Mouse (Mus musculus): Measurements from ENCODE around the gene 1700025G04Rik.
A peak's percentile ranks its signal among the peaks of the same experiment; 100 is the strongest.

Gene 1700025G04Rik

GRCm38 (mm10) chr1:152084638-152085345, 5.1 kb downstream of the 1700025G04Rik start:
- TF ChIP-seq GATA4 (IDR thresholded peaks at IDR 0.05; ENCODE audit: insufficient replicate concordance, low read length) = no peak

DNA sequence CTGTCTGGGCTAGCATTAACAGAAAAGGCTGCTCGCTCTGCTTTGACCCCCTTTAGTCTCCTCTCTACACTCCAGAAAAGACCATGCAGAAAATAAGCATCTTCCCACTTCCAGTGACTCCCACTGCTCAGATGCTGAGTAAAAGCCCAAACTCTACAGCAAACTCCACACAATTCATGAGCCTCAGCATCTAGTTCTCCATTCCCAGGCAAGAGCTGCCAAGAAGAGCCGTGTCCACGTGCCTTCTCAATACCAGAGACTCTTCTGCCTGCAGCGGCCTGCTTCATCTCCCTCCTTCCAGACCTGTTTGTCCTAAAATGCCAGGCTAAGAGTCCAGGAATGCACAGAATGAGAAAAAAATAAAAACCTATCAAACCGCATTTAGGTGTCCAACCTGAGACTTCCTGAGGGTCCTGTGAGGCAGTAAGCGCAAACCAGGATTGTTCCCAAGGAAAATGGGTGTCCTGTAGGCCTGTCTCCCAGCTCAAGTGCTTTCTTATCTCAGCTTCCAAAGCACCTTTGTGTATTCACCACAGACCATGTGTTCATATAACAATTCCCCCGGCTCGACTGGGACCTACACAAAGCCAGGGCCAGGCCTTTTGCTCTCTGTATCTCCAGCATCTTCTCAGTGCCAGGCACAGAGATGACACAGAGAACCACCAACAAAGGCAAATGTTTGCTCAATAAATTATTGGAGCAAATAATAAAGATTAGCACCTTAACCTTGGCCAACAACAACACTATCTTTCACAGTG, 7.8 kb downstream of the 1700025G04Rik start:
- TF ChIP-seq GATA4 (IDR thresholded peaks at IDR 0.05; ENCODE audit: insufficient replicate concordance, low read length) = no peak

DNA sequence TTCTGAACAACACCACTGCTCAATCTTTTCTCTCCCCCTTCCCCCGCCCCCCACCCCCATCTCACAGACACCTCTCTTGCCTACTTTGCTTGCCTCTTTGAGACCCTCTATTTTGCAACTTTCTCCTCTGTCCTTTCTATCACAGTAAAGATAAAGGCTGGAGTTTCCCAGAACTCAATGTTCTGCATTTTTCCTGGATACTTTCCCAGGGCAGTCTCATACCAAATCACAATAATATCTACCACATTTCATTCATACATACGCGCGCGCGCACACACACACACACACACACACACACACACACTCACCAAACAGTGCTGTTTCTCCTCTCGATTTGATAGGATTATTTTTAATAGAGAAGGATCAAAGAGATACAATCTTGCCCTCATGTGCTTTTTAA, 8.8 kb downstream of the 1700025G04Rik start:
- TF ChIP-seq GATA4 (IDR thresholded peaks at IDR 0.05; ENCODE audit: insufficient replicate concordance, low read length) = peak; percentile 12; the same call in 1 of the 2 replicates

DNA sequence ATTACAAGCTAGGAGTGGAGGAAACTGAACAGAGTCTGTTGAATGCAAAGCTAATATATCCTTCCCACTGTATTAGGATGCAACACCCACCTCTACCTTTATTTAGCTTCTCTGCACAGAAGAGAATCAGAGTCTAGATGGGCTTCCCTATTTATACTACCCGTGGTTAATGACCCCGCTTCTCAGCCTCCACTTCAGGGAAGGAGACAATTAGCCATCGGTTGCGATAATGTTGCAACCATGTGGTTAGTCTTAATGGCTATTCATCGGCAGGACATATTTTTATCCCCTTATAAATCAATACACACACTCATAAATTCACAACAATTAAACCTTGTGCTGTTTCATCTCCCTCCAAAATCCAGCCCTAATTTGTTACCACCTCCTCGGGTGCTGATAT, 9.7 kb downstream of the 1700025G04Rik start:
- no peak for TF ChIP-seq GATA4 (IDR thresholded peaks at IDR 0.05; ENCODE audit: insufficient replicate concordance, low read length)

DNA sequence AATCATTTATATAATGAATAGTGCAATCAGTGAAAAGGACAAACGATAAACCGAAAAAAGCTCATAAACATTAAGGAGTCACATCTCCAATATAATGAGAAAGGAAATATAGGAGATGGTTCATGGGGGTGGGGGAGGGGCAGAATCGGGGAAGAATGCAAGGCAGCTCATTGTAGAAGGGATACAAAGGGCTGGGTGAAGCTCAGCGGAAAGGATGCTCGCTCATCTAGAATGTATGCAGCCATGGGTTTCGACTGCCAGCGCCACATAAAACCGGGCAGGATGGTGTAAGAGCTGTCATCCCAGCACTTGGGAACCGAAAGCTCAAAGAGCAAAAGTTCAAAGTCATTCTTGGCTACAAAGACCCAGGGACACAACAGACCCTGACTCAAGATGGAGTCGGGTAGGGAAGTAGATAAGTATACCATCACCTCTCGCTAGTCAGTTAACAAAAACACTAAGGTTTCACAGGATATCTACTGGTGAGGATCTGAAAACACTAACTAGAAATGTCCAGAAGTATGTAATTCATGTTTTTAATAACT, 12.7 kb downstream of the 1700025G04Rik start:
- no peak for TF ChIP-seq GATA4 (IDR thresholded peaks at IDR 0.05; ENCODE audit: insufficient replicate concordance, low read length)

- TF ChIP-seq GATA4 (IDR thresholded peaks at IDR 0.05; ENCODE audit: insufficient replicate concordance, low read length) = no peak
Measured at GRCm38 (mm10) chr1:152076222-152076845, 13.6 kb downstream of the 1700025G04Rik start.

- no peak for TF ChIP-seq GATA4 (IDR thresholded peaks at IDR 0.05; ENCODE audit: insufficient replicate concordance, low read length)
Measured at GRCm38 (mm10) chr1:152075725-152076124, 14.2 kb downstream of the 1700025G04Rik start.

DNA sequence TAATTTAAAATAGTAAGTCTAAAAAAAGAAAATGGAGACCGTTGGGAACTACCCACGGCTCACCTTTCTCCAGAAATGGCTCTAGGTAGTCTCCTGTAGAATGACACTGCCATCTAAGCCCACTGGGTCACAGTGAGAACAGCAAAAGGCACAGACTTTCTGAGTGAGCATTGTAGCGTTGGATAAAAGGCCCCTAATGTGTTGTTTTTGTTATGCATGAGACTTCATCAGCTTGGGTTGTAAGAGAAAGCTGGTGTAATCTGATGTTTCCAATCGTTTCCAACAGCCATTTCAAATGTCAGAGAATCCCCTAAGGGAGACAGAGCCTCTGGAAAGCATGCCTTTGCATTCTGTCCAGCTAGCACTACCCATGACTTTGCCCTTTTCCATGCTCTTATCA, 19.5 kb downstream of the 1700025G04Rik start:
- no peak for TF ChIP-seq GATA4 (IDR thresholded peaks at IDR 0.05; ENCODE audit: insufficient replicate concordance, low read length)

DNA sequence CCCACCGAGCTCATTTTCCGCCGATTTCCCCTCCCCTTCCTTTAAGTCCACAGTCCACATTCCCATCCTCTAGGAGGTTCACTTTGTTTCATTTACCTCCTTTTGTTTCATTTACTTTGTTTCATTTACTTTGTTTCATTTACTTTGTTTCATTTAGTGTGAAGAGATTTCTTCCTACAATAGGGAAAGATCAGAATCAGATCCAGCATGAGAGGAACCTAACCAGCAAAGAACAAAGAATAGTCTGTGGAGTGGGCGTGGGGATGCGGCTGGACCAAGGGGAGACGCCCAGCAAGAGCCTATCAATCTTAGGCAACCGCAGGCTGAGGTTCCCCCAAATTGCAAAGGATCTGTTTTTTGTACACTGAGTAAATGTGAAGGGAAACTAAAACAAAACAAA, 20.2 kb downstream of the 1700025G04Rik start:
- TF ChIP-seq GATA4 (IDR thresholded peaks at IDR 0.05; ENCODE audit: insufficient replicate concordance, low read length) = no peak

DNA sequence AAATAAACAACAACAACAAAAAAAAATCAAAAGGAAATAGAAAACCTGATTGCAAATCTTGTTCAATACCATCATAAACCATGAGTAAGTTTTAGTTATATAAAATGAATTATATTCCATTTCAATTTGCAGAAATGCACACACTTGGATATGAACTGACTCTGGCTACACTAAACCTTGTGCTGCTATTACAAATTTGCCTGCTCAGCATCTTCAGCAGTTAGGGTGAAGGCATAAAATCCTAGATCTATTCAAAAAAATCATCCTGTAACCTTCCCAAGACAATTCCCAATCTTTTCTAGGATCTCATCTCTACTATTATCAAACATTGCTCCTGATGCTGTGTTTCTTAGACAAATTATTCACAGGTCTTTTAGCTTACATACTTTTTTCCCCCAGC, 22.0 kb downstream of the 1700025G04Rik start:
- no peak for TF ChIP-seq GATA4 (IDR thresholded peaks at IDR 0.05; ENCODE audit: insufficient replicate concordance, low read length)

- no peak for TF ChIP-seq GATA4 (IDR thresholded peaks at IDR 0.05; ENCODE audit: insufficient replicate concordance, low read length)
Measured at GRCm38 (mm10) chr1:152065527-152065926, 24.4 kb downstream of the 1700025G04Rik start.

DNA sequence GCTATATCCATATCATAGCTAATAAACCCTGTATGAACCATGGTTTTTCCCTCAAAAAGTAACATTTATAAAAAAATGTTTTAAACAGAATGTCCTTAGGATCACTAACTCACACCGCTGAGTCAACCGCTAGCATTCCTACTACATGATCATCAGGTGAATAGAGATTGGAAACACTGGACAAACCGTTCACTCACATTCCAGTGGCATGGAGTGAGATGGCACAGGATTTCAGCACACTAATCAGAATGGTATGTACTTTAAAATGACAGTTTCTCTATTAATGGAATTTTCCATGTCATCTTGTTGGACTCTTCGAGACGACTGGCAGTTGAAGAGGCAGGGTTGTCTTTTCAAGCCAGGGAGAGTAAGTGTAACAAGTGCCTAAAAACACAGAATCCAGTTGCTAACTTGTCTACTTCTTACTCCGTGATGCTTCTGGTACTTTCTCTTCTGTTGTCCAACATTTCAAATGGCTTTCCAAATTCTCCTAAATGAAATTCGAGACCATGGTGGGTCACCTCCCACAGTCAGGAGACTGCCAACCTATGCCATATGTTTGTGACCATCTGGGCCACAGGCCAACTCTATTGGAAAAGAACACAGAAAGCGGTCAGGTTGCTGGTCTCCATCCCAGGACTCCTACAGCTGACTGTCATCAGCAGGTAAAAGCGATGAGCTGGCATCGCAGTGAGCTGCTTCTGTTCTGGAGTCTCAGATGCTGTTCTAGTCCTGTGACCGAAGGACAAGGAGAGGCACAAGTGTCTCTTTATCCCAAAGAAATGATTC, 26.4 kb downstream of the 1700025G04Rik start:
- no peak for TF ChIP-seq GATA4 (IDR thresholded peaks at IDR 0.05; ENCODE audit: insufficient replicate concordance, low read length)

- no peak for TF ChIP-seq GATA4 (IDR thresholded peaks at IDR 0.05; ENCODE audit: insufficient replicate concordance, low read length)
Measured at GRCm38 (mm10) chr1:152061745-152062144, 28.2 kb downstream of the 1700025G04Rik start.

DNA sequence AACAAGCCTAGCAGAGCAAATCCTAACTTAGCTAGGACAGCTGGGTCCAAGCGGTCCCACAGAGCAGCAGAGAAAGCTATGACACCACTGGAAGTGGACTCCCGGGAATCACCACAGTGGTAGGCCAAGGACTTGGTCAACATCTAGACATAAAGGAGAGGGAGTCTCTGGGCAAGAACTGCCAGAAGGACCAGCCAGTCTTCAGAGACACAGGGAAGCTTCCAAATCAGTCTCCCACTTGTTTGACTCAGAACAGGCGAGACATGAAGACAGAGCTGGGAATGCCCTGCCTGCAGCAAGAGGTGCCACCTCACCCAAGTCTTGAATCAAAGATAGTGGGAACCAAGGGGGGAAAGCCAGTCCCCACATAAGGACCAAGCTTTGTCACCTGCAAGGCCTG, 29.7 kb downstream of the 1700025G04Rik start:
- no peak for TF ChIP-seq GATA4 (IDR thresholded peaks at IDR 0.05; ENCODE audit: insufficient replicate concordance, low read length)

DNA sequence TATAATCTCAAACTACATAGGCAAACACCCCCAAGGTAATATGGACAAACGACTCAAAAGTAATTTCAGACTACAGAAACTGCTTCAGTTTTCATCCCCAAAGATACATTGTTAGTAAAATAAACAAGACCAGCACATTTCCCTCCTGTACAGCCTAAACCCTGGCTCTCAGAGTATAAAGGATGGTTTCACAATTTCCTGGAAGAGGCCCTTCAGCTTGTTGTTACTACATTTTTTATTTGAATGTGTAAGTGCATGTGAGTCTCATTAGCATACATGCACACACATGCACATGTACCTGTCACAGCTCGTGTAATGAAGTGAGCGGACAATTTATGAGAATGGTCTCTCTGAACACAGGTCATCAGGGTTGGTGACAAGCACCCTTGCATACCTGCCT, 31.1 kb downstream of the 1700025G04Rik start:
- no peak for TF ChIP-seq GATA4 (IDR thresholded peaks at IDR 0.05; ENCODE audit: insufficient replicate concordance, low read length)

Measured in liver, adult (tissue).